In genomic region chr4:119033006-119033405, GRCm38 (mm10) we compare ENCODE assay signal across 22 mouse cellular contexts.
"Had no signal": no experiment of that assay in that cellular context is flagged by ENCODE, and none has a peak within 500 bp of the region (broad histone marks: within the 10 kb centered on the region; RNA-seq: fewer than 3 reads in every experiment).

No protein-coding gene starts in this region.

- DNase-seq: kidney, adult 2 months; kidney, postnatal 10 days; kidney, postnatal 36 days; layer of hippocampus, postnatal 36 days; lung, adult 18-20 months; lung, postnatal 10 days; lung, postnatal 36 days; retina, postnatal 1 day; right cerebral cortex, postnatal 25 days; spleen, adult 18-20 months; thymus, adult 18-20 months; thymus, postnatal 4 days had no signal

- H3K9me3 ChIP-seq: lung, embryonic 15.5 days; midbrain, embryonic 10.5 days; midbrain, embryonic 13.5 days; neural tube, embryonic 13.5 days; stomach, embryonic 15.5 days had no signal

- H3K4me1 ChIP-seq: midbrain, embryonic 13.5 days had no signal

- H3K27me3 ChIP-seq: lung, embryonic 15.5 days; midbrain, embryonic 13.5 days; neural tube, embryonic 13.5 days; stomach, embryonic 15.5 days had no signal

- H3K36me3 ChIP-seq: lung, embryonic 15.5 days; midbrain, embryonic 10.5 days; midbrain, embryonic 13.5 days; neural tube, embryonic 13.5 days; stomach, embryonic 15.5 days had no signal

- ATAC-seq: intestine, postnatal 0 days; midbrain, embryonic 13.5 days; midbrain, embryonic 16.5 days had no signal

- H3K9ac ChIP-seq: lung, embryonic 15.5 days; midbrain, embryonic 13.5 days; neural tube, embryonic 13.5 days; stomach, embryonic 15.5 days had no signal

- H3K4me2 ChIP-seq: lung, embryonic 15.5 days; midbrain, embryonic 13.5 days; neural tube, embryonic 13.5 days; stomach, embryonic 15.5 days had no signal

- H3K4me3 ChIP-seq: left cerebral cortex, adult 2 months; lung, embryonic 15.5 days; megakaryocyte, embryonic 14.5 days; midbrain, embryonic 10.5 days; midbrain, embryonic 13.5 days; myocyte; neural tube, embryonic 13.5 days; stomach, embryonic 15.5 days had no signal

- H3K27ac ChIP-seq: left cerebral cortex, adult 2 months; lung, embryonic 15.5 days; midbrain, embryonic 10.5 days; midbrain, embryonic 13.5 days; neural tube, embryonic 13.5 days; stomach, embryonic 15.5 days had no signal
